13 mouse cellular contexts compared by ENCODE assay signal in genomic region chr4:133489489-133490245, GRCm38 (mm10). TPM values are rescaled to one million over a fixed set of nuclear protein-coding genes. Genes with fewer than 3 reads are reported as not detected.
A peak's percentile ranks its signal among the peaks of the same experiment; 100 is the strongest.
DNase-seq lines count a peak whose midpoint lies in the region; ATAC-seq and TF ChIP-seq lines count a peak whose summit lies in the region.
"Had no signal": no experiment of that assay in that cellular context is flagged by ENCODE, and none has a peak within 500 bp of the region (broad histone marks: within the 10 kb centered on the region; RNA-seq: fewer than 3 reads in every experiment).

No protein-coding gene starts in this region.

- TF ChIP-seq CTCF in kidney, adult 2 months (conservative IDR thresholded peaks at IDR 0.05; ENCODE audit: insufficient read depth, insufficient read length, low read depth, low read length): no peak

- 65% methylated on average over 4 of the region's 4 CpGs for WGBS in kidney, adult 2 months
- 53% methylated on average over 4 of the region's 4 CpGs for WGBS in embryonic facial prominence, embryonic 11.5 days
- WGBS in hindbrain, embryonic 16.5 days: 56% methylated on average over 4 of the region's 4 CpGs

- H3K4me1 ChIP-seq in kidney, adult 2 months (ENCODE audit: control insufficient read depth, insufficient read depth, low read length): peaks cover 6% of the 10 kb centered on the region; the same call in 1 of the 2 replicates
- H3K4me1 ChIP-seq in embryonic facial prominence, embryonic 11.5 days (ENCODE audit: control insufficient read depth, insufficient read depth, low read length): no peaks in the 10 kb centered on the region; the same call in 1 of the 2 replicates
- no peaks in the 10 kb centered on the region; the same call in none of the 2 replicates for H3K4me1 ChIP-seq in hindbrain, embryonic 16.5 days (ENCODE audit: control insufficient read depth, insufficient read depth, low read depth, low read length)

- ATAC-seq in embryonic facial prominence, embryonic 11.5 days (replicated peaks; ENCODE audit: insufficient number of reproducible peaks, low FRiP score, low TSS enrichment, low read depth): no peak
- ATAC-seq in hindbrain, embryonic 16.5 days: no peak

- peak; percentile 49 for DNase-seq in cerebellum, adult 9-11 months
- no peak for DNase-seq in cerebellum, postnatal 36 days
- DNase-seq in kidney, adult 2 months: no peak
- DNase-seq in kidney, adult 8-10 months: no peak
- peak; percentile 36 for DNase-seq in embryonic facial prominence, embryonic 11.5 days (ENCODE audit: low spot score)
- peak; percentile 51 for DNase-seq in mesoderm, embryonic 11.5 days (ENCODE audit: low read depth, low spot score)
- no peak for DNase-seq in frontal cortex, postnatal 25 days (ENCODE audit: low spot score in 2 of 2)
- DNase-seq: adrenal gland, adult 2 months; kidney, adult 9 months; midbrain, embryonic 14.5 days; thymus, adult 2 months had no signal

- no peak overlapping the region for H3K9ac ChIP-seq in embryonic facial prominence, embryonic 11.5 days (replicated peaks; ENCODE audit: low read length)
- no peak overlapping the region for H3K9ac ChIP-seq in hindbrain, embryonic 16.5 days (ENCODE audit: low read depth, low read length)

- no peak overlapping the region for H3K4me3 ChIP-seq in kidney, adult 2 months (ENCODE audit: insufficient read depth, low read depth, low read length)
- no peak overlapping the region for H3K4me3 ChIP-seq in embryonic facial prominence, embryonic 11.5 days (ENCODE audit: low read depth, low read length)
- no peak overlapping the region for H3K4me3 ChIP-seq in hindbrain, embryonic 16.5 days (ENCODE audit: low read length)

- no peaks in the 10 kb centered on the region for H3K9me3 ChIP-seq in embryonic facial prominence, embryonic 11.5 days (replicated peaks; ENCODE audit: control insufficient read depth, low read length)
- H3K9me3 ChIP-seq in hindbrain, embryonic 16.5 days (ENCODE audit: control insufficient read depth, low read length): no peaks in the 10 kb centered on the region

- H3K27ac ChIP-seq in kidney, adult 2 months (ENCODE audit: insufficient read depth, low read depth, low read length): peak overlapping the region; percentile 7; the same call in 1 of the 2 replicates
- H3K27ac ChIP-seq in embryonic facial prominence, embryonic 11.5 days (replicated peaks; ENCODE audit: low read depth, low read length): 0 out of 2 replicates have a peak overlapping the region, but pooled peaks have one; percentile 20
- no peak overlapping the region for H3K27ac ChIP-seq in hindbrain, embryonic 16.5 days (ENCODE audit: low read depth, low read length)

- no peak overlapping the region for H3K4me2 ChIP-seq in embryonic facial prominence, embryonic 11.5 days (ENCODE audit: low read depth, low read length)
- no peak overlapping the region for H3K4me2 ChIP-seq in hindbrain, embryonic 16.5 days (ENCODE audit: low read length)

- no peaks in the 10 kb centered on the region for H3K36me3 ChIP-seq in kidney, adult 2 months (ENCODE audit: control insufficient read depth, insufficient read depth, low read length)
- no peaks in the 10 kb centered on the region for H3K36me3 ChIP-seq in embryonic facial prominence, embryonic 11.5 days (replicated peaks; ENCODE audit: control insufficient read depth, insufficient read depth, low read depth, low read length)
- peaks cover 2% of the 10 kb centered on the region; the same call in 1 of the 2 replicates for H3K36me3 ChIP-seq in hindbrain, embryonic 16.5 days (ENCODE audit: control insufficient read depth, insufficient read depth, low read length)

- TF ChIP-seq POLR2A in kidney, adult 2 months (IDR thresholded peaks at IDR 0.05; ENCODE audit: low read depth, low read length): no peak

- H3K27me3 ChIP-seq in kidney, adult 2 months (replicated peaks; ENCODE audit: control insufficient read depth, insufficient read depth, low read length): no peaks in the 10 kb centered on the region
- no peaks in the 10 kb centered on the region for H3K27me3 ChIP-seq in embryonic facial prominence, embryonic 11.5 days (ENCODE audit: control insufficient read depth, insufficient read depth, low read length)
- H3K27me3 ChIP-seq in hindbrain, embryonic 16.5 days (replicated peaks; ENCODE audit: control insufficient read depth, insufficient read depth, low read length): no peaks in the 10 kb centered on the region

RNA-seq across cellular contexts. Expression of gene Trnp1, which starts 8.7 kb away (rescaled TPM):
- polyA plus RNA-seq in kidney, adult 2 months (2012; rRNA removed): 0.43 and 0.97 TPM in 2 replicates
- polyA plus RNA-seq in embryonic facial prominence, embryonic 11.5 days (2014; fragmentation: Nextera tagmentation; extraction: Ambion mirVana): 2.0 and 2.8 TPM in 2 replicates
- 5.8 and 12.1 TPM in 2 replicates for polyA plus RNA-seq in hindbrain, embryonic 16.5 days (2015; fragmentation: Nextera tagmentation; extraction: Ambion mirVana)
- polyA plus RNA-seq: liver, embryonic 16.5 days had no signal

RNA-seq across cellular contexts. Expression of gene Tent5b, which starts 9.7 kb away (rescaled TPM):
- 2.9 and 3.1 TPM in 2 replicates for polyA plus RNA-seq in kidney, adult 2 months (2012; rRNA removed)
- polyA plus RNA-seq in embryonic facial prominence, embryonic 11.5 days (2014; fragmentation: Nextera tagmentation; extraction: Ambion mirVana): 0.71 and 0.93 TPM in 2 replicates
- polyA plus RNA-seq in hindbrain, embryonic 16.5 days (2015; fragmentation: Nextera tagmentation; extraction: Ambion mirVana): 0.32 and 0.36 TPM in 2 replicates

RNA-seq across cellular contexts. Expression of gene Kdf1, which starts 29.1 kb away (rescaled TPM):
- 39.7 and 42.3 TPM in 2 replicates for polyA plus RNA-seq in kidney, adult 2 months (2012; rRNA removed)
- polyA plus RNA-seq in embryonic facial prominence, embryonic 11.5 days (2014; fragmentation: Nextera tagmentation; extraction: Ambion mirVana): 7.6 and 8.0 TPM in 2 replicates
- polyA plus RNA-seq in hindbrain, embryonic 16.5 days (2015; fragmentation: Nextera tagmentation; extraction: Ambion mirVana): 0.39 and 0.50 TPM in 2 replicates

RNA-seq across cellular contexts. Expression of gene Nudc, which starts 56.1 kb away (rescaled TPM):
- polyA plus RNA-seq in kidney, adult 2 months (2012; rRNA removed): 42.7 and 61.4 TPM in 2 replicates
- 308 and 322 TPM in 2 replicates for polyA plus RNA-seq in embryonic facial prominence, embryonic 11.5 days (2014; fragmentation: Nextera tagmentation; extraction: Ambion mirVana)
- 246 and 265 TPM in 2 replicates for polyA plus RNA-seq in hindbrain, embryonic 16.5 days (2015; fragmentation: Nextera tagmentation; extraction: Ambion mirVana)

Comparison
In these comparisons a context has a peak if more than half of its experiments do, and no peak if none do; other contexts are left out.
1. DNase-seq: peak in cerebellum, adult 9-11 months (single experiment), embryonic facial prominence, embryonic 11.5 days (single experiment) and mesoderm, embryonic 11.5 days (single experiment); none in cerebellum, postnatal 36 days (0 of 2), kidney, adult 2 months (single experiment), kidney, adult 8-10 months (0 of 2) and frontal cortex, postnatal 25 days (0 of 2).